Mouse (Mus musculus) retina, postnatal 1 day (tissue): ENCODE data around the gene Kcmf1.
A peak's percentile ranks its signal among the peaks of the same experiment; 100 is the strongest.

Experiments
- DNase-seq: peaks from one replicate; pipeline ENCODE4 v3.0.0-alpha.2; 2012

Gene Kcmf1

DNA sequence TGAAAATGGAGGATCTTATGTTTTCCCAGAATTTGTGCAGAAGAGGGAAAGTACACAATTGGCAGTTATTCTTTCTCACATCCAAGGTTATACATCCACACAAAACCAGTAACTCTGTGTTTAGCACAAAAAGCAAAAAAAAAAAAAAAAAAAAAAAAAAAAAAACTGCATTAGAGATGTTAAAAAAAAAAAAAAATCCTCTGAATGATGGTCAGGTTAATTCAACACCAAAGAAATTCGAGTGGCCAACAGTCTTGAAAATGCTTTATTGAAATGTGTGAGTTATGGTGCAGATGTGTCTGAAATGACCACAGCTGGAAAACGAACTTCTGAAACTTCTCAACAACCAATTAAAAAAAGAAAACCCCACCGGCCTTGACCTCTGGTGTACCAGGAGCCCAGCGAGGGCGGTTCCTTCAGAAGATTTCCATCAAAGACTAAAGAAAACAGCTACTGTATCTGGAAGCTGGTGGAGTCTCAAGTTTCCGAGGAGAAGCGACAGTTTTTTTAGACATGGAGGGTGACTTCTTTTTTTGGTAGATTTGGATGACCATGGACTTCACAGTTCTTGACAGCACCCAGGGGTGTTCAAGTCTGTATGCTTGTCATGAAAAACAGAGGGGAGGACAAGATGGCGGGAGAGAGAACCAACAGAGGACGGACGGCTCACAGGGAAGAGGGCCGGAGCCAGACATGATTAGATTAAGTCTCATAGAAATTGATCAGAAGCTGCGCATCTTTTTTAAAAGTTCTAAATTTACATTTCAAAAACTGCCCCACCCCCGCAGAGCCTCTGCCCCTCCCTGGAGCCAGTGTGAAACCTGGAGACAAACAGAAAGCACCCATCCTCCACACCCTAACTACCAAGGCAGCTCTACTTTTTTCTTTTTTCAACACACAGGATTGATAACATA, 58.7 kb downstream of the Kcmf1 start:
- no peak for DNase-seq

DNA sequence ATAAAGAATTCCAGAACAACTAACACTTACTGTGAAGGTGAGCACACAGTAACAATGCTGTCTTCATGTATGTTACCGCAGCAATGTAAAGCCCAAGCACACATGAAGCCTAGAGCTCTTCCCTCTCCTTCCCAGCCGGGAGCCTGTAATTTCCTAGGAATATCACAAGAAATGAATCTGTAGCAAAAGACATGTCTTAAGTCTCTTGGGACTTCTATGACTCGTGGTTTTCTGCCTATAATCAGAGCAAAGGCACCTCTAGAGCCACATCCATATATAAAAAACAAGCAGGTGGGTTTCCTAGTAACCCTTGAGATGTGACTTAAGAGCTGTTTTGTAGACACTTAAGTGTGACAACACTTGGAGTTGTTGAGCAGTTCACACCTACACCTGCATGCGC, 62.0 kb downstream of the Kcmf1 start:
- no peak for DNase-seq

GRCm38 (mm10) chr6:72834518-72834917, 65.3 kb downstream of the Kcmf1 start:
- no peak for DNase-seq

DNA sequence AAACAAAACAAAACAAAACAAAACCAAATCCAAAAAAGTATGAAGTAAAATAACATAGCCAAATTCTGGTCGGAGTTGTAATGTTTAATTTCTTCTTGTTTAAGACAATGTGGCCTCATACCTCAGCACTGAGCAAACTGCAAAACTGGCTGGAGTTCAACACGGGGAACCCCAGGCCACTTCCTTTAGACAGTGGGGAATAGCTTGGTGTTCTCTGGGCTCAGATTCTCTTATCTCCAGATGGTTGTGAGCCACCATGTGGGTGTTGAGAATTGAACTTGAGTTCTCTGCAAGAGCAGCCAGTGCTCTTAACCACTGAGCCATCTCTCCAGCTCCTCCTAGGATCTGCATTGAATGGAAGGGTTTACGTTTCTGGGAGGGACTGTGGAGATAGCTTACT, 67.9 kb downstream of the Kcmf1 start:
- no peak for DNase-seq

DNA sequence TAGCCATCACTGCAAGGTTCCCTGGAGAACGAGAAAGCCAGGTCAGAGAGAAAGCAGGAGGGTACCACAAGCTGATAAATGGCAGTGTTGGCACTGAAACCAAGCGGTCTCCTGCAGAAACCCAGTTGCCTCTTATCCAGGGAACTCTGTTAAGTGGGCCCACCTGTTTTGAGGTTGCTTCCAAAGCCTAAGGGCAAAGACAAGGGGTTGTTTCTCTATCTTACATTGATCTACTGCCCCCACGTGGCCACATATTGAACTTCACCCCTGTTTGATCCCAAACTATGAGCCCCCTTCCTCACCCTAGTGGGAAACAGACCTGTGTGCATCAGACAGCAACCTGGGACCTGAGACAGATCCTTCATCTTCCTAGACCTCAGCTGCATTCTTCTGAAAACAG, 68.5 kb downstream of the Kcmf1 start:
- peak; percentile 84 for DNase-seq

DNA sequence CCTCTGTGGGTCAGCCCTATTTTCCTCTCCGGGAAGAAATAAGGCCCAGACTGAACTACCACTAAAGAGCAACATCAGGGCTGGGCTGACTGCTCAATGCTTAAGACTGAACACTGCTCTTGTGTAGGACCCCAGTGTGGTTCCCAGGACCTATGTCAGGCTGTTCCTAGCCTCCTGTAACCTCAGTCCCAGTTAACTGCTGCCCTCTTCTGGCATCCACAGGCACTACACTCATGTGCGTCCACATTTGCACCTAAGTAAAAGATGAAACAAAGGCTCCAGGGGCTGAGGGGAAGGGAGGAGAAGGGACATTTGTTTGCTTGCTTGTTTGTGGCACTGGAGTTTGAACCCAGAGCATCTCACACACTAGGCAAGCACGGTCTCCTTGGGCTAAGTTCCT, 70.9 kb downstream of the Kcmf1 start:
- peak; percentile 41 for DNase-seq

DNA sequence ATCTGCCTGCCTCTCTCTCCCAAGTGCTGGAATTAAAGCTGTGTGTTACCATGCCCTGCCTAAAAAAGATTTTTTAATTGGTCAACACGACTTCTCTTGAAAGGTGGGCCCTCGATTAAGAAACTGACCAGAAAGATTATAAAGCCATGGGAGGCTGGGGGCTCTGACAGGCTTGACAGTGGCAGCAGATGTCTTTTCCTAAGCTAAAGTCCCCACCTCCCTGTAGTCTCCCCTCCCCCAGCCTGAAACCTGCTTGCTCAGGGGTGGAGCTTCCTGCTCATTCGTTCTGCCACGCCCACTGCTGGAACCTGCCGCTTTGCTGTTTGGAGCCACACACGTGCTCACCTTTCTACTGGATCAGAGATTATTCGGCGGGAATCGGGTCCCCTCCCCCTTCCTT, 71.7 kb downstream of the Kcmf1 start:
- peak; percentile 24 for DNase-seq

DNA sequence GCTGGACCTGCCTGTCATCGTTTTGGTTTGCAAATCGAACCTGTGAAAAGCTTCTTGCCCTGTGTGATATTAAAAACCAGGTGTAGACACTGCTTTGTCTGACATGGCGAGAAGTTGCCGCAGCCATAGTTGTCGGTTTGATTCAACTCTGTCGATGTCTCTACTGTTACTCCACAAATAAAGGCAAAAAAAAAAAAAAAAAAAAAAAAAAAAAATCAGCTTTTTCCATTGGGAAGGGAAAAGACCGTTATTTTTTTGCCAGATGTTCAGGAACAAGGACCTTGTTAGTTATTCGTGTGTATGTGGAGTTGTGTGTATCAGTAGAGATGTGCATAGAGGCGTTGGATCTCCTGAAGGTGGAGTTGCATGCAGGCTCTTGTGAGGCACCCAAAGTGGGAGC, 74.0 kb downstream of the Kcmf1 start:
- no peak for DNase-seq

- DNase-seq = peak; percentile 64
Observed at GRCm38 (mm10) chr6:72824971-72825737, 74.6 kb downstream of the Kcmf1 start.

DNA sequence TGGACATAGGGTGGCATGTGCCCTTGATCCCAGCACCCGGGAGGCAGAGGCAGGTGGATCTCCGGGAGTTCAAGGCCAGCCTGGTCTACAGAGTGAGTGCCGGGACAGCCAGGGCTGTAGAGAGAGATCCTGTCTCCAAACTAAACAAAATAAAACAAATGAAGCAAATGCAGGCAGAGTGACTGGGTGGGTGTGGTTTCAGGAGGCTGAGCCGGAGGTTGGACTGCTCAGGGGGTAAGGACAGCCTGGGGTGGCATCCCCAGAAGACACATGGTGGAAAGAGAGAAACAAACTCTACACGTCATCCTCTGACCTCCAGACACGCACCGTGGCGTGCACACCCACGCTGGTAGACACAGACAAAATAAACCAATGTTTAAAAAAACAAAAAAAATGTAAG, 86.3 kb downstream of the Kcmf1 start:
- DNase-seq = no peak

DNA sequence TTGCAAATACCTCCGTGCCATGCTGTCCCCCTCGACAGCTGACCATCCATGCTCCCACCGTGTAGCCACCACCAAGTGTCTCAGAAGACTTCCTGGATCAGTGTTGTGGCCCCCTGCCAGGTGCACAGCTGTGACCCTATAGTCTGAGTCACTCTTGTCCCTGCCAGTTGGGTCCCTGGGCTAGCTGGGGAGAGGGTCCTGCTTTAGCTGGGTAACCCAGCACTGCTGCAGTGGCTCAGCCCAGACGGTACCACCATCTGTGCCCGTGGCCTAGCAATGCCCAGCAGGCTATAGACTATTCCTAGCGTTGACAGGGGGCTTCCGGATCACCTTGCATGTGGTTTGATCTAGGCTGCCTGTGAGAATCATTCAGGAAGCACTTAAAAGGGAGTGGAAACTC, 89.5 kb downstream of the Kcmf1 start:
- no peak for DNase-seq

DNA sequence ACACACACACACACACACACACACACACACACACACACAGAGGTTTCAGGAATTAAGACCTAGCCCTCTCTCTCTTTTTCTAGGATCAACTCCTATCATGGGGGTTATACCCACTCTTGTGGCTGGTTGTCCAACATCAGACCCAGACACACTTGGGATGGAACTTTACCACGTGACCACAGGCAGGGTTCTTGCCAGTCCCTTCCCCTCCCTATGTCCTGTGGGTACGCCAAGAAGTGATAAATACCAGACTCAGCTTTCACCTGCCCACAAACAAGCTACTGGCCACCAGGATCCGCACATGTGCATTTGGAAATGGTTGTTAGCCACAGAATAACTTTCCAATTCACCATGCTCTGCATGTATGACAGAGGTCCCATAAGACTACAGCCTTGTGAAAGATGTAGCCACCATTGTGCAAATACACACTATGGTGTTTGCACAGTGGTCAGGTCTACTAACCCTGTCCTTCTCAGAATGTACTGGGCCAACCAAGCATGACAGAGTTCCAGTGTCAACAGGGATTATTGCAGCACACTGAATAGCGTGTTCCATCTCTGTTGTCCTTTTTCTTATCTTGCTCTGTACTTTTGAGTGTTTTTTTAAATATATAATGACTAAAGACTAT, 90.1 kb downstream of the Kcmf1 start:
- DNase-seq = no peak

- no peak for DNase-seq
Observed at GRCm38 (mm10) chr6:72808342-72808741, 91.4 kb downstream of the Kcmf1 start.

DNA sequence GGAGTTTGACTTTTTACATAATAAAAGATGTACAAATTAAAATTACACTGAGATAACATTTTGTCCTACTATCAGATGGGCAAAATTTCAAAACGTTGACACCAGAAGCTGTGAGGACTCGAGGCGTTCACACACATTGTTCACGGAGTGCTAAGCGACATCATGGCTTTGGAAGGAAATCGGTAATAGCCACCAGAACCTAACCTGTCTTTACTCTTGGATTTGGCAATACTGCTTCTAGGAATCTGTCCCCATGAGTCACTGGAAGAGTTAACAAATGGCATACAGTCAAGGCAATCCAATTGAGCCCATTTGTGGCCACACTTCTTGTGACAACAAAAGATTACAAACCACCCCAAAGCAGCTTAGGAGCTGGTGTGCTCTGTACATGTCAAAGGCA, 96.1 kb downstream of the Kcmf1 start:
- DNase-seq = no peak

DNA sequence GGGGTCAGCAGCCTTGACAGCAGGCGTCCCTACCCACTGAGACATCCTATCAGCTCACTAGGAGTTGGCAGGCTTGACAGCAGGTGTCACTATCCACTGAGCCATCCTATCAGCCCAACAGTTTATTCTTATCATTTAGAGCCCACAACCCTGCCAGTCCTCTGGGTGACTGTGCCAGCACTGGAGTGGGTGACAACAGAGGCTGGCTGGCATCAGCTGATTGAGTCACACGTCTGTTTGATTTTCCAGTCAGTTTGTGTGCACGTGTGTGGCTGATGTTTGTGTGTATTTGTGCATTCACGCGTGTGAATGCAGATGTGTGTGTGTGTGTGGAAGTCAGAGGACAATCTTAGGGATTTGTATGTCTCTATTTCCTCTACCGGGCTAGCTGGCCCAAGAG, 97.7 kb downstream of the Kcmf1 start:
- no peak for DNase-seq

GRCm38 (mm10) chr6:72800641-72801040, 99.1 kb downstream of the Kcmf1 start:
- no peak for DNase-seq

DNA sequence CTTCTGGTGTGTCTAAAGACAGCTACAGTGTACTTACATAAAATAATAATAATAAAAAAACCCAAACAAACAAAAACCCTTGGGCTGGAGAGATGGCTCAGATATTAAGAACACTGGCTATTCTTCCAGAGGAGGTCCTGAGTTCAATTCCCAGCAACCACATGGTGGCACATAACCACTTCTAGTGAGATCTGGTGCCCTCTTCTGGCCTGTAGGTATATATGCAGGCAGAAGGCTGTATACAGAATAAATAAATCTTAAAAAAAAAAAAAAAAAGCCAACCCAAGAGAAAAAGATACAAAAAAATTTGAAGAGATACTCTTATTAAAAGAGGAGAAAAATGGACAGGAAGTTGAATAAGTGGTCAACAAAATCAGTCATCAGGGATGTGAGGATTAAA, 102.0 kb downstream of the Kcmf1 start:
- no peak for DNase-seq

GRCm38 (mm10) chr6:72795444-72795843, 104.3 kb downstream of the Kcmf1 start:
- no peak for DNase-seq

DNA sequence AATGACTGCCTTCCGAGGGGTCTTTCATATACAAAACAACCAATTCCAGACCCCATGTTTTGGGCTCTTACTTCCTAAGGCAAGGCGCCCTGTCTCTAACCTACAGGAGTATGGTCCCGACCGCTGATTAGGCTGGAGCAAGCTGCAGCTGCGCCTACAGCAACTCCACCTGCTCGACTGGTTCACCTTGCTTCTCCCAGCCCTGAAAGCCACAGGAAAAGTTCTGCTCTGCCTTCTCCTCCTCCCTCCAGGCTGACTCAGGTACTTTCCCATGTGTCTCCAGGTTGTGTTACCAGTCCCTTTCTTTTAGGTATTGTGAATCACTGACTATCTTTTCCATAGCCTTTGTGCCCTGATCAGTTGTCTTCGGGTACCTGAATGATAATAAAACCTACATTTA, 104.9 kb downstream of the Kcmf1 start:
- no peak for DNase-seq

GRCm38 (mm10) chr6:72792641-72793040, 107.1 kb downstream of the Kcmf1 start:
- no peak for DNase-seq
